Mouse (Mus musculus) MEL (cell line): ENCODE data around the gene Akp3. TPM values are rescaled to one million over a fixed set of nuclear protein-coding genes. Genes with fewer than 3 reads are reported as not detected.
A peak's percentile ranks its signal among the peaks of the same experiment; 100 is the strongest.

Source experiments
- DNase-seq: peaks from one replicate; pipeline ENCODE4 v3.0.0; 2011; ENCODE audit warnings: low read depth, low spot score
- H3K27ac ChIP-seq: 2 replicates; pipeline ENCODE4 v1.5.1; 2012; ENCODE audit warnings: low read depth, mild to moderate bottlenecking, control low read depth, low read length, moderate library complexity; ENCODE audit not compliant: control insufficient read depth
- H3K27me3 ChIP-seq, 2 experiments: fragments of 150-350 bp in 1 of 2; sonication (generic) in 1 of 2; 2 replicates each; pipeline ENCODE4 v1.6.1; 2012; ENCODE audit warnings: low read length in 2 of 2, mild to moderate bottlenecking in 2 of 2, improper control_type of control experiment in 1 of 2, moderate library complexity in 1 of 2; ENCODE audit not compliant: insufficient read depth in 2 of 2, control insufficient read depth in 1 of 2
- H3K36me3 ChIP-seq, 2 experiments: 2 replicates each; pipeline ENCODE4 v1.6.1; 2012 to 2014; ENCODE audit warnings: low read length in 2 of 2, improper control_type of control experiment in 1 of 2, inconsistent platforms in 1 of 2, mild to moderate bottlenecking in 1 of 2; ENCODE audit not compliant: insufficient read depth in 2 of 2, control insufficient read depth in 1 of 2
- H3K4me1 ChIP-seq, 2 experiments: fragments of 150-350 bp in 1 of 2; sonication (generic) in 1 of 2; 2 replicates each; pipeline ENCODE4 v1.6.1; 2012; ENCODE audit warnings: low read length in 2 of 2, improper control_type of control experiment in 1 of 2, mild to moderate bottlenecking in 1 of 2; ENCODE audit not compliant: insufficient read depth in 2 of 2, control insufficient read depth in 1 of 2
- H3K4me3 ChIP-seq, 2 experiments: fragments of 150-350 bp in 1 of 2; sonication (generic) in 1 of 2; 2 replicates each; pipeline ENCODE4 v1.5.1; 2012; ENCODE audit warnings: low read depth in 2 of 2, low read length in 2 of 2, mild to moderate bottlenecking in 2 of 2, moderate library complexity in 2 of 2, control low read depth in 1 of 2, improper control_type of control experiment in 1 of 2; ENCODE audit not compliant: control insufficient read depth in 1 of 2, insufficient read depth in 1 of 2
- H3K79me2 ChIP-seq: 2 replicates; pipeline ENCODE4 v1.6.1; 2012; ENCODE audit warnings: mild to moderate bottlenecking, low read length, moderate library complexity; ENCODE audit not compliant: control insufficient read depth, poor library complexity, insufficient read depth
- H3K9ac ChIP-seq: 2 replicates; pipeline ENCODE4 v1.6.1; 2012; ENCODE audit warnings: low read depth, mild to moderate bottlenecking, control low read depth, low read length, moderate library complexity; ENCODE audit not compliant: control insufficient read depth, poor library complexity, severe bottlenecking
- H3K9me3 ChIP-seq: fragments of 150-350 bp; sonication (generic); replicated peaks from 2 replicates; pipeline ENCODE4 v1.6.1; 2012; ENCODE audit warnings: mild to moderate bottlenecking, low read length, improper control_type of control experiment, moderate library complexity; ENCODE audit not compliant: insufficient read depth
- BHLHE40 ChIP-seq: IDR thresholded peaks from 2 replicates; pipeline ENCODE4 v1.6.1; 2012; ENCODE audit warnings: low read depth, mild to moderate bottlenecking, inconsistent platforms, low read length, improper control_type of control experiment, borderline replicate concordance
- CHD1 ChIP-seq: IDR thresholded peaks from 2 replicates; pipeline ENCODE4 v1.6.1; 2012; ENCODE audit warnings: low read depth, mild to moderate bottlenecking, inconsistent platforms, low read length, improper control_type of control experiment
- CTCF ChIP-seq, 3 experiments: IDR thresholded peaks in 2 of 3; conservative IDR thresholded peaks in 1 of 3; 2 replicates each; pipeline ENCODE4 v1.5.1; 2011 to 2012; ENCODE audit warnings: low read length in 3 of 3, low read depth in 2 of 3, mild to moderate bottlenecking in 2 of 3, improper control_type of control experiment in 1 of 3, inconsistent platforms in 1 of 3, mixed read lengths in 1 of 3, moderate library complexity in 1 of 3; ENCODE audit not compliant: control insufficient read depth in 1 of 3, insufficient read depth in 1 of 3, poor library complexity in 1 of 3, severe bottlenecking in 1 of 3
- ETS1 ChIP-seq: IDR thresholded peaks from 2 replicates; pipeline ENCODE4 v1.6.1; 2012; ENCODE audit warnings: low read depth, mild to moderate bottlenecking, inconsistent platforms, low read length, improper control_type of control experiment, moderate library complexity
- HCFC1 ChIP-seq: IDR thresholded peaks from 2 replicates; pipeline ENCODE4 v1.6.1; 2012; ENCODE audit warnings: low read depth, mild to moderate bottlenecking, inconsistent platforms, low read length, improper control_type of control experiment, moderate library complexity
- MAFK ChIP-seq: IDR thresholded peaks from 2 replicates; pipeline ENCODE4 v1.6.1; 2011; ENCODE audit warnings: low read depth, mild to moderate bottlenecking, low read length, improper control_type of control experiment, borderline replicate concordance
- MAX ChIP-seq: IDR thresholded peaks from 2 replicates; pipeline ENCODE4 v1.6.1; 2011; ENCODE audit warnings: low read length, improper control_type of control experiment
- MAZ ChIP-seq: IDR thresholded peaks from 2 replicates; pipeline ENCODE4 v1.6.1; 2012; ENCODE audit warnings: low read depth, mild to moderate bottlenecking, inconsistent platforms, low read length, improper control_type of control experiment
- MEF2A ChIP-seq: IDR thresholded peaks from 2 replicates; pipeline ENCODE4 v1.6.1; 2014; ENCODE audit warnings: low read depth, mild to moderate bottlenecking, inconsistent platforms, low read length, improper control_type of control experiment; ENCODE audit not compliant: poor library complexity, insufficient replicate concordance, severe bottlenecking; ENCODE audit errors: extremely low read depth
- MXI1 ChIP-seq: IDR thresholded peaks from 2 replicates; pipeline ENCODE4 v1.6.1; 2011; ENCODE audit warnings: mild to moderate bottlenecking, low read depth, low read length, improper control_type of control experiment
- MYB ChIP-seq: IDR thresholded peaks from 2 replicates; pipeline ENCODE4 v1.6.1; 2011; ENCODE audit warnings: mild to moderate bottlenecking, low read depth, low read length, improper control_type of control experiment
- MYC ChIP-seq: IDR thresholded peaks from 2 replicates; pipeline ENCODE4 v1.6.1; 2011; ENCODE audit warnings: low read depth, mild to moderate bottlenecking, low read length, improper control_type of control experiment, moderate library complexity
- NELFE ChIP-seq: IDR thresholded peaks from 2 replicates; pipeline ENCODE4 v1.6.1; 2011; ENCODE audit warnings: low read depth, low read length, improper control_type of control experiment
- NRF1 ChIP-seq: IDR thresholded peaks from 2 replicates; pipeline ENCODE4 v1.6.1; 2014; ENCODE audit warnings: low read depth, mild to moderate bottlenecking, inconsistent platforms, low read length, improper control_type of control experiment, moderate library complexity; ENCODE audit not compliant: poor library complexity, insufficient read depth, severe bottlenecking
- POLR2A ChIP-seq, 2 experiments: IDR thresholded peaks; 2 replicates each; pipeline ENCODE4 v1.6.1; 2011 to 2012; ENCODE audit warnings: low read length in 2 of 2, mild to moderate bottlenecking in 2 of 2, control low read depth in 1 of 2, improper control_type of control experiment in 1 of 2, low read depth in 1 of 2, moderate library complexity in 1 of 2; ENCODE audit not compliant: control insufficient read depth in 1 of 2, insufficient read depth in 1 of 2, poor library complexity in 1 of 2
- RAD21 ChIP-seq: IDR thresholded peaks from 2 replicates; pipeline ENCODE4 v1.6.1; 2011; ENCODE audit warnings: mild to moderate bottlenecking, low read depth, low read length, improper control_type of control experiment
- RCOR1 ChIP-seq: IDR thresholded peaks from 2 replicates; pipeline ENCODE4 v1.6.1; 2012; ENCODE audit warnings: low read depth, mild to moderate bottlenecking, inconsistent platforms, low read length, improper control_type of control experiment
- SIN3A ChIP-seq: IDR thresholded peaks from 2 replicates; pipeline ENCODE4 v1.6.1; 2012; ENCODE audit warnings: low read length, improper control_type of control experiment, inconsistent platforms
- SMC3 ChIP-seq: IDR thresholded peaks from 2 replicates; pipeline ENCODE4 v1.6.1; 2011; ENCODE audit warnings: low read depth, low read length, improper control_type of control experiment
- TAL1 ChIP-seq: IDR thresholded peaks from 2 replicates; pipeline ENCODE4 v1.6.1; 2012; ENCODE audit warnings: mild to moderate bottlenecking, inconsistent platforms, low read length, moderate library complexity, mixed read lengths
- UBTF ChIP-seq: IDR thresholded peaks from 2 replicates; pipeline ENCODE4 v1.6.1; 2012; ENCODE audit warnings: low read depth, mild to moderate bottlenecking, inconsistent platforms, low read length, improper control_type of control experiment, moderate library complexity, borderline replicate concordance; ENCODE audit not compliant: insufficient read depth
- USF1 ChIP-seq: IDR thresholded peaks from 2 replicates; pipeline ENCODE4 v1.6.1; 2014; ENCODE audit warnings: low read depth, mild to moderate bottlenecking, inconsistent platforms, low read length, improper control_type of control experiment, moderate library complexity
- USF2 ChIP-seq, 2 experiments: IDR thresholded peaks; 2 replicates each; pipeline ENCODE4 v1.6.1; 2011 to 2012; ENCODE audit warnings: improper control_type of control experiment in 2 of 2, low read length in 2 of 2, borderline replicate concordance in 1 of 2, inconsistent platforms in 1 of 2, low read depth in 1 of 2, mild to moderate bottlenecking in 1 of 2; ENCODE audit not compliant: insufficient read depth in 1 of 2
- ZMIZ1 ChIP-seq: IDR thresholded peaks from 2 replicates; pipeline ENCODE4 v1.6.1; 2012; ENCODE audit warnings: low read depth, mild to moderate bottlenecking, inconsistent platforms, low read length, improper control_type of control experiment, moderate library complexity
- polyA plus RNA-seq, 2 experiments: library from polyadenylated mRNA; stranded (reverse) in 1 of 2; unstranded in 1 of 2; fragments of >175 nt in 1 of 2; fragments of >200 nt in 1 of 2; gene quantifications; 2 replicates each; pipeline versions ENCODE4 v1.2.1 to v1.2.4; 2012; ENCODE audit warnings: low replicate concordance in 2 of 2, low read depth in 1 of 2; ENCODE audit not compliant: insufficient read length in 2 of 2, insufficient read depth in 1 of 2, missing spikeins in 1 of 2
- total RNA-seq: library from RNA; depleted of rRNA; stranded (reverse); fragments of 300-350 nt; gene quantifications from 2 replicates; pipeline ENCODE4 v1.2.3, GENCODE M21; 2012

Akp3 gene
- total and polyA plus RNA-seq, 3 experiments = 0.04 TPM; not detected in 2

DNA sequence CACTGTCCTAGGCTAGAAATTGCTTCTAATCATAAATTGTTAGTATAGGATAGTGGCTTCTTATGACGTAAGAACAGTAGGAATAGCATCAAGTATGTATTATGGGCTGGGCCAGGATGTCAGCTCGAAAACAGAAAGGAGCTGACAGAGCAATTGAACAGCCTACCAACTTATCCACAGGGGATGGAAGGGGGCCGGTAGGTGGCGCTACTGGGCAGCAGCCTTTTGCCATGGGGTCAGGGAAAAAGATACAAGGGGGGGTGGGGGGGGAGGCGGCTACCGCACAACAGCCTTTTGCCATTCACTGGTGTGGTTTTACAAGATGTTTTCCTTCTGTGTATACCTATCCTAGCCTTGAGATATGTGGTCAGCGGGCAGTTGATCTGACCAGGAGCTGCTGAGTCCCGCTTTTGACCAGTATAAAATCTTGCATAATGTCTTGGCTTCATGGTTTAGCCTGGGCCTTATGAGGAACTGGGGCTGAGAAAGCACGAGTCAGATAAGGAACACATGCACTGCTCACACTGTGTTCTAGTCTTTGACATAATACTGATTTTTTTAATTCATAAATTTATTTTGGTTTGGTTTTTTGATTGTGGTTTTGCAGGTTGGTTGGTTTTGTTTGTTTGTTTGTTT is 12.9 kb upstream of the Akp3 start:
- peak; percentile 70 for DNase-seq
- TF ChIP-seq TAL1 (no peak), POLR2A (IDR thresholded peaks at IDR 0.05; ENCODE audit: control insufficient read depth in 1 of 2, insufficient read depth in 1 of 2, low read depth in 1 of 2, low read length in 2 of 2, poor library complexity in 1 of 2) (no peak), USF1 (no peak), CTCF (IDR thresholded peaks at IDR 0.05 in 2 of 3, conservative IDR thresholded peaks at IDR 0.05 in 1 of 3; ENCODE audit: control insufficient read depth in 1 of 3, insufficient read depth in 1 of 3, low read depth in 2 of 3, low read length in 3 of 3, poor library complexity in 1 of 3, severe bottlenecking in 1 of 3) (peak; percentile 59 to 89 (median 59)), MAFK (no peak), MEF2A (no peak), CHD1 (no peak), ETS1 (no peak), MYC (peak; percentile 44; the same call in 1 of the 2 replicates), NELFE (no peak), NRF1 (no peak), SIN3A (no peak), SMC3 (peak; percentile 35), MAZ (no peak), RAD21 (peak; percentile 4)
- H3K27ac ChIP-seq = no peak overlapping the region

GRCm38 (mm10) chr1:87114784-87115183 is 10.0 kb upstream of the Akp3 start:
- Histone ChIP-seq H3K36me3 (peaks cover 0 to 2% of the 10 kb centered on the region in 2 experiments; a peak in 2 of 4 replicates), H3K27ac (no peak overlapping the region), H3K9me3 (no peaks in the 10 kb centered on the region), H3K79me2 (no peaks in the 10 kb centered on the region), H3K4me3 (no peak overlapping the region), H3K9ac (no peak overlapping the region), H3K27me3 (peaks cover 0 to 5% of the 10 kb centered on the region in 2 experiments; a peak in 3 of 4 replicates), H3K4me1 (no peaks in the 10 kb centered on the region)
- DNase-seq = no peak
- no peak for TF ChIP-seq CTCF (IDR thresholded peaks at IDR 0.05 in 2 of 3, conservative IDR thresholded peaks at IDR 0.05 in 1 of 3; ENCODE audit: control insufficient read depth in 1 of 3, insufficient read depth in 1 of 3, low read depth in 2 of 3, low read length in 3 of 3, poor library complexity in 1 of 3, severe bottlenecking in 1 of 3)
- TF ChIP-seq CHD1 = no peak
- TF ChIP-seq MYB = no peak
- TF ChIP-seq MAX = no peak
- TF ChIP-seq NELFE = no peak
- no peak for TF ChIP-seq UBTF
- TF ChIP-seq SMC3 = no peak
- TF ChIP-seq RCOR1 = no peak
- no peak for TF ChIP-seq BHLHE40
- TF ChIP-seq MXI1 = no peak
- TF ChIP-seq USF2 (IDR thresholded peaks at IDR 0.05; ENCODE audit: borderline replicate concordance in 1 of 2, insufficient read depth in 1 of 2, low read depth in 1 of 2, low read length in 2 of 2) = no peak
- no peak for TF ChIP-seq ZMIZ1
- TF ChIP-seq HCFC1 = no peak

More for the DNA sequence above, 12.9 kb upstream of the Akp3 start:
- H3K9me3 ChIP-seq = no peaks in the 10 kb centered on the region
- H3K79me2 ChIP-seq = no peaks in the 10 kb centered on the region
- no peak overlapping the region for H3K4me3 ChIP-seq
- H3K9ac ChIP-seq = no peak overlapping the region; the same call in 1 of the 2 replicates
- H3K27me3 ChIP-seq = no peaks in the 10 kb centered on the region; a peak in 1 of 4 replicates
- peaks cover 0 to 2% of the 10 kb centered on the region in 2 experiments; a peak in 2 of 4 replicates for H3K36me3 ChIP-seq
- no peaks in the 10 kb centered on the region for H3K4me1 ChIP-seq
